Mouse (Mus musculus) C2C12 (cell line): ENCODE data around the gene Srrd. TPM values are rescaled to one million over a fixed set of nuclear protein-coding genes. Genes with fewer than 3 reads are reported as not detected.

Experiments used
- H3K27me3 ChIP-seq: one replicate; pipeline ENCODE4 v1.6.1; 2011; ENCODE audit not compliant: control insufficient read depth, insufficient read depth, insufficient read length
- H3K36me3 ChIP-seq: one replicate; pipeline ENCODE4 v1.6.1; 2011; ENCODE audit not compliant: control insufficient read depth, insufficient read depth
- H3K4me3 ChIP-seq: one replicate; pipeline ENCODE4 v1.5.1; 2011; ENCODE audit warnings: mild to moderate bottlenecking, control low read depth; ENCODE audit not compliant: poor library complexity, insufficient read depth, severe bottlenecking
- H3K79me2 ChIP-seq: one replicate; pipeline ENCODE4 v1.6.1; 2011; ENCODE audit not compliant: control insufficient read depth, insufficient read depth
- H3K79me3 ChIP-seq: one replicate; pipeline ENCODE4 v1.6.1; 2011; ENCODE audit warnings: low read depth, control low read depth
- H3ac ChIP-seq: one replicate; pipeline ENCODE3; 2011; ENCODE audit warnings: low read depth; ENCODE audit not compliant: control insufficient read depth, insufficient read length
- CEBPB ChIP-seq: IDR thresholded peaks from one replicate; pipeline ENCODE4 v1.6.1; 2011; ENCODE audit warnings: low read depth, mild to moderate bottlenecking, control low read depth, moderate library complexity
- CTCF ChIP-seq: IDR thresholded peaks from one replicate; pipeline ENCODE4 v1.5.1; 2011; ENCODE audit not compliant: control insufficient read depth, insufficient read depth, insufficient read length
- FOSL1 ChIP-seq: IDR thresholded peaks from one replicate; pipeline ENCODE4 v1.8.0; 2011; ENCODE audit warnings: mild to moderate bottlenecking, low read length; ENCODE audit not compliant: poor library complexity, insufficient read depth, severe bottlenecking
- MAX ChIP-seq: IDR thresholded peaks from one replicate; pipeline ENCODE4 v1.6.1; 2011; ENCODE audit warnings: mild to moderate bottlenecking, control low read depth
- MYOD1 ChIP-seq: IDR thresholded peaks from one replicate; pipeline ENCODE4 v1.6.1; 2011; ENCODE audit warnings: low read depth; ENCODE audit not compliant: control insufficient read depth, insufficient read length
- MYOG ChIP-seq: IDR thresholded peaks from one replicate; pipeline ENCODE4 v1.6.1; 2011; ENCODE audit not compliant: control insufficient read depth, insufficient read length; ENCODE audit errors: extremely low read depth
- USF1 ChIP-seq: IDR thresholded peaks from one replicate; pipeline ENCODE4 v1.6.1; 2011; ENCODE audit warnings: low read depth, mild to moderate bottlenecking, control low read depth, moderate library complexity
- polyA plus RNA-seq: library from polyadenylated mRNA; unstranded; fragments of >200 nt; fragmentation: generic; extraction: Trizol; gene quantifications from one replicate; pipeline ENCODE4 v1.2.1, GENCODE M21; 2012; ENCODE audit warnings: missing spikeins

Srrd gene
- polyA plus RNA-seq, 1 experiment = 26.2 TPM

DNA sequence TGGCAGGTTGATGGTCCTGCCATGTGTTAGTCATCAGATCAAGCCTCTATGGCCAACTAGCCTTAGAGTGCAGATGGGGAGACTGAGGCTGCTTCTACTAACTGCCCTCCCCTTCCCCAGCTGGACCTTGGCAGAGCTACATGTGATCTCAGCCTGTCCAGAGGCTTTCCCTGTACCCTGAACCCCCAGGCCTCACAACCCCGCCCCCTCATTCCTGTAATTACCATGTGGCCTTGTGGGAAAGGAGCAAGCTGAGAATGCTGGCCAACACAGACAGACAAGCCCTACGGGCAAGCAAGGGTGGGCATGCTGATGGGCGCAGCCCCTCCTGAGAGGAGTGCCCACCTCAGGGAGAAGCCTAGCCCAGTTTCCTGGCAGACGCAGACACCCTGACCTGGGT is 48.1 kb downstream of the Srrd start:
- Histone ChIP-seq H3ac (peak overlapping the region; percentile 20), H3K79me3 (peaks cover 91% of the 10 kb centered on the region), H3K27me3 (no peaks in the 10 kb centered on the region), H3K36me3 (peaks cover 38% of the 10 kb centered on the region), H3K79me2 (peaks cover 100% of the 10 kb centered on the region), H3K4me3 (no peak overlapping the region)
- TF ChIP-seq MYOG (no peak), CTCF (no peak), MYOD1 (no peak)

DNA sequence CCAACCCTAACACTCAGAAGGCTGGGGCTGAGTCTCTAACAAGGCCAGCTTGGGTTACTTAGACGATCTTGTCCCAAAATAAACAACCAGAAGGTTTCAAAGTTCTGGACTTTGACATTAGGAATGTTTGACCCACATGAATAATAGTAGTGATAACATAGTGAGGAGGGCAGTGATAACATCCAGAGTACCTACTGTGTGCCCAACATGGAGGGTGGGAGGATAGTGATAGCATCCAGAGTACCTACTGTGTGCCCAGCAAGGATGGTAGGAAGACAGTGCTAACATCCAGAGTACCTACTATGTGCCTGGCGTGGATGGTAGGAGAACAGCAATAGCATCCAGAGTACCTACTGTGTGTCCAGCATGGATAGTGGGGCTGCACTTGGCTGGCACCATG is 49.0 kb downstream of the Srrd start:
- TF ChIP-seq MYOD1 = no peak
- no peak for TF ChIP-seq USF1
- TF ChIP-seq CEBPB = no peak
- TF ChIP-seq MYOG = no peak
- no peak for TF ChIP-seq FOSL1
- TF ChIP-seq CTCF = no peak
- no peak for TF ChIP-seq MAX
- Histone ChIP-seq H3K79me2 (peaks cover 100% of the 10 kb centered on the region), H3ac (no peak overlapping the region), H3K79me3 (peaks cover 90% of the 10 kb centered on the region), H3K4me3 (no peak overlapping the region), H3K27me3 (no peaks in the 10 kb centered on the region), H3K36me3 (peaks cover 33% of the 10 kb centered on the region)

DNA sequence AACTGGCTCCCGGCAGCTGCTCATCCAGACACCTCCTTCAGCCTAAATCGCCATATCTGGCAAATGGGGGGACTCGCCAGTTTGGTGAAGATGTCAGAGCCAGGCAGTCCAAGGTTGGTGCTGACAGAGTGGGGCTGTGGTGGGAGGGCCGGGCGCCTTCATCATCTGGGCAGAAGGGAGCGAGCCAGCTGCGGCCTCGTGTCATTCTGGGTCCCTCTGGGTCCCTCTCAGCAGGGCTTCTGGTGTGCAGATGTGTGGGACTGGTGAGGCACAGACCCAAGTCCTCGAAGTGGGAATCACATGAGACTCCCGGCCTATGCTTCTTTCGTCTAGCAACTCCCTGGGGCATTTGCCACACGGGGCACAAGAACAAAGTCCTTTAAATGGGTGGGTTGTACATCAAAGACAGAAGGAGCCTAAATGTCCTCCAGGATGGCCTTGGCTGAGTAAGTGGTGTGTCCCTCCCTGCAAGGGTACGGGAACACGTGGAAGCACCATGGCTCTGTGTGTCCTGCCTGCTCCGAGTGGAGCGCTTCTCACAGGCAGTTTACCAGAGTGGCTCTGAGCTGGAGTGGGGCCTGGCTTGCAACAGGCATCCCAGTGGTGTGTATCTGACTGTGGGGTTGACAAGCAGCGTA is 50.4 kb downstream of the Srrd start:
- TF ChIP-seq MAX = no peak
- peaks cover 21% of the 10 kb centered on the region for H3K36me3 ChIP-seq
- no peaks in the 10 kb centered on the region for H3K27me3 ChIP-seq

DNA sequence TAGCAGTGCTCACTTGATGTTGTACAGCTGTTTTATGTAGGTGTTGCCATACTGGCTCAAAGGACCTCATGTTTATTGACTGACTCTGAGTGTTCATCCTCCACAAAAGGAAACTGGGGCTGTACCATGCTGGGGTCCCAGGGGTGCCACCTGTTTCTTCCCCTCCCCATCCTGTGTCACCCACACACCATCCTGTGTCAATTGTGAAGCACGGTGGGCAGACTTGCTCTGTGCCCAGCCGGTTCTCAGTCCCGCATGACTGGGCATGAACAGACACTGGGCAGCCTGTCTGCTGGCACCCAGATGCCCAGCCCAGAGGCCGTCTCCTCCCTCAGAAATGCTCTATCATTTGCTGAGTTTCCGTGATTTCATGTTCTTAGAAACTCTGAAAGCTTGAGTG is 51.0 kb downstream of the Srrd start:
- peaks cover 15% of the 10 kb centered on the region for H3K36me3 ChIP-seq
- H3ac ChIP-seq = no peak overlapping the region
- peaks cover 100% of the 10 kb centered on the region for H3K79me2 ChIP-seq
- H3K4me3 ChIP-seq = no peak overlapping the region
- peaks cover 90% of the 10 kb centered on the region for H3K79me3 ChIP-seq
- no peaks in the 10 kb centered on the region for H3K27me3 ChIP-seq
- no peak for TF ChIP-seq MAX
- TF ChIP-seq USF1 = no peak
- TF ChIP-seq FOSL1 = no peak
- no peak for TF ChIP-seq CEBPB
- TF ChIP-seq CTCF = no peak
- TF ChIP-seq MYOD1 = no peak
- no peak for TF ChIP-seq MYOG

More for the DNA sequence above, 50.4 kb downstream of the Srrd start:
- Histone ChIP-seq H3K79me2 (peaks cover 100% of the 10 kb centered on the region), H3ac (no peak overlapping the region), H3K4me3 (no peak overlapping the region), H3K79me3 (peaks cover 90% of the 10 kb centered on the region)

DNA sequence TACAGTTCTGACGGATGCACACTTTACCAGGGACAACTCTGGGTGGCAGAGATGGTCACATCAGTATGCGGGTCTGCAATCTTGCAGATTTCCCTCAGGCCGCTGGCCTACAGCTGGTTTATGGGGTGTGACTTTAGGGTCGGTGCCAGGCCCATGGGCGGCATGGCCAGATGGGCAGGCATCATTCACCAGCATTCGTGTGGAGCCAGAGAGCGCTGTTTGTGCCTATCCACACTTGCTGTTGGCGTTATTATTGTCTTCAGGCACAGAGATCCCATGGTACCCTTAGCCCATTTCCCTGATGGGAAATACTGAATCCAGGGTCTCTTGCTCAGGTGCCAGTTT is 52.3 kb downstream of the Srrd start:
- Histone ChIP-seq H3K79me2 (peaks cover 100% of the 10 kb centered on the region), H3K79me3 (peaks cover 90% of the 10 kb centered on the region), H3K36me3 (peaks cover 18% of the 10 kb centered on the region), H3K27me3 (no peaks in the 10 kb centered on the region), H3K4me3 (no peak overlapping the region), H3ac (no peak overlapping the region)
- TF ChIP-seq MAX = no peak
- TF ChIP-seq MYOG = no peak
- no peak for TF ChIP-seq CEBPB
- TF ChIP-seq CTCF = no peak
- no peak for TF ChIP-seq USF1
- no peak for TF ChIP-seq FOSL1
- no peak for TF ChIP-seq MYOD1

DNA sequence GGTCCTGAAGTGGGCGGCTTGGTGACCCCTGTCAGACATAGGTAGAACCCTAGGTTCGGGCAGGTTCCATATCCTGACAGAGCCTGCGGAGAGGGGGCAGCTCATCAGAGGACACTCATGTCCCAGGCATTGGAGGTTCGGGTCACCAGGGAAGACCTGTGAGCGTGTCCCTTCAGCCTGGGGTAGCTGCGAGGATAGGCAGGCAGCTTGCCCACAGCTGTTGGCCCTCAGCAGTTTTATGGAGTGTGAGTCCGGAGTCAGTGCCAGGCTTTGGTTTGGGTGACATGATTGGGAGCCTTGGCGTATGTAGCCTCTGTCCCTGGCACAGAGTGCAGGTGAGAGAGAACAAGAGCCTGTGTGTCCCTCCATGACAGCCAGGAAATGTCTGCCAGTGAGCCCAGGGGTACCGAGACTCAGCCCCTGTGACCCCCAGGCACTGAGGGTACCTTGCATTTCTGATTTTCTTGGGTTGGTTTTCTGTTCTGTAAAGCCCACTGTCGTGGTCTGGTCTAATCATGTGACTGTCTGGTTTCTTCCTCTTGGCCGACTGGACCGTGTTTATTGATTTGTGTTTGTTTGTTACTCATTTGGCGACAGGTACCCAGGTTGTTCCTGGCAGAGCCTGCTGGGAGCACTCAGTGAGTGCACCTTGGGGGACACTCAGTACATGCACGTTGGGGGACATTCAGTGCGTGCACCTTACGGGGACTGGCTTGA is 52.9 kb downstream of the Srrd start:
- Histone ChIP-seq H3K79me3 (peaks cover 93% of the 10 kb centered on the region), H3K79me2 (peaks cover 100% of the 10 kb centered on the region), H3K27me3 (no peaks in the 10 kb centered on the region), H3K36me3 (peaks cover 22% of the 10 kb centered on the region), H3K4me3 (no peak overlapping the region), H3ac (no peak overlapping the region)
- TF ChIP-seq CTCF (no peak), FOSL1 (no peak), MYOD1 (no peak), CEBPB (no peak), MAX (no peak), USF1 (no peak), MYOG (no peak)
